Mouse (Mus musculus) embryonic stem cell, embryonic (primary cell): ENCODE results near the gene Zfp385b.
"Not testable (repeated sequence)": the region's sequence is repeated elsewhere in the genome, so short reads cannot be mapped to it uniquely, and the experiment has no call there.

ENCODE experiments used
- CTCF ChIA-PET, 4 experiments: fragments of 300-600 bp in 2 of 4; fragments of 350-600 bp in 2 of 4; sonication (Branson Sonifier 250); formaldehyde crosslinking; loops; one replicate each; lab custom pipeline; 2022; ENCODE audit warnings: inconsistent platforms in 2 of 4; lab: Charles Lee
- POLR2A ChIA-PET, 4 experiments: fragments of 300-600 bp in 2 of 4; fragments of 350-600 bp in 2 of 4; sonication (Branson Sonifier 250); formaldehyde crosslinking; loops; one replicate each; lab custom pipeline; 2022; ENCODE audit warnings: antibody characterized with exemption in 4 of 4, inconsistent platforms in 1 of 4; lab: Charles Lee

The Zfp385b gene

DNA sequence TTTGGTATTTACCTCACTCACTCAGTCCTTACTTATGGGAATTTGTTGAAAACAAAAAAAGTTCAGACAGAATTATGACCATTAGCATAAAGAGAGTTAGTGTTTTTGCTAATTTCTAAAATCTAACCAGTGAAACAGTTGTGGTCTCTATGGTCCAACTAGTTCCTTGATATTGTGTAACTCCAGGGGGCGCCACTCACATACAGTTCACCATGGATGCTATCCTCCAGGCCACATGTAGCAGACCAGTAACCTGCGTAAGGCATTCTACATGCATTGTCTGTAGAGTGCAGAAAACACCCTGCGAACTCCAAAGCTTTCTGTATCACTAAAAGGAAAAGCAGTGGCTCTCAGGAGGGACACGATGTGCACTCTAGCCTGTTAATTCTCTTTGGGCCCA lies 362.8 kb downstream of the Zfp385b start:
- CTCF ChIA-PET: interaction anchor here in 3 of 4 experiments (0.6 to 1.3 kb wide), 4 partner anchors 9 to 115 kb away, joined by 3 to 5 read pairs (median 4); no protein-coding TSS in a partner anchor
- POLR2A ChIA-PET: interaction anchor here in 1 of 4 experiments (0.5 kb wide), 1 partner anchor 370 kb away, joined by 4 read pairs; no protein-coding TSS in a partner anchor

DNA sequence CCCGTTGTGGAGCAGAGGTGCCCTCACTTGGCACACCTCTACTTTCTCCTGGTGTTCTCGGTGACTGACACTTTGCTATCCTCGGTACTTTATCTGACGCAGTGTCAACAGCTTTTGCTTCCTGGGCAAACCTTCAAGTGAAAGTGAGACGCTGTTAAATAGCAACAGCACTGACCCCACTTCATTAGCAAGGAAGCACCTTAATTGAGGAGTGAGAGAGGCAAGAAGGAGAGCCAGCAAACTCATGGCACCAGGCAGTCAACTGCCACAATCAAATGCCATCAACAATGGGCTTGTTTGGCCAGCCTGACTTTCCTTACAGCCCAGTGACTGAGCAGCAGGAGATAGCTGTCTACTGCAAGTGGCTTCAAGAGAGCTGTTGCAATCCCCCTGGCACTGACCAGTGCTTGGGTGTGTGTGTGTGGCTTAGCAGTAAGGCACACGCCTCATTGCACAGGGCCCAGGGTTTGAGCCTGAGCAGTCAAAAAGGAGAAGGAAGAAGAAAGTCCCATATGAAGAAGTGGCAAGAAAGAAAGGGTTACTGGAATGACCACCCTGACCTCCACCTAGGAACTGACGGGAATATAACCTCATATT lies 365.0 kb downstream of the Zfp385b start:
- POLR2A ChIA-PET: no interaction called here
- CTCF ChIA-PET: no interaction called here

DNA sequence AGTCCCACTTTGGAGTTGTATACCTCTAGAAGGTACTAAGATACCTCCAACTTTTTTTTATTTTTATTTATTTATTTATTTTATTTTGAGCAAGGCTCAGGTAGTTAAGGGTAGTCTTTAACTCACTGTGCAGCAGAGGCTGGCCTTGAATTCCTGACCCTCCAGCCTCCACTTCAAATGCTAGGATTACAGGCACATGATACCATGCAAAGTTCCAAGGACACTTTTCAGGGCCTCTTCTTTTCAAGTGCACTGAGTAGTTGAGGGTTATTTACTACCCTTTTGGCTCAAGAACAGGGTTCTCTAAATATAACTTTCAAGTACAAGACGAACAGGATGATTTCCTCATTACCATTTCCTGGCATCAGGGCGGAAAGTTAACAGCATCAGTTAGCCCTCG lies 365.7 kb downstream of the Zfp385b start:
- CTCF ChIA-PET: no interaction called here
- POLR2A ChIA-PET: no interaction called here

DNA sequence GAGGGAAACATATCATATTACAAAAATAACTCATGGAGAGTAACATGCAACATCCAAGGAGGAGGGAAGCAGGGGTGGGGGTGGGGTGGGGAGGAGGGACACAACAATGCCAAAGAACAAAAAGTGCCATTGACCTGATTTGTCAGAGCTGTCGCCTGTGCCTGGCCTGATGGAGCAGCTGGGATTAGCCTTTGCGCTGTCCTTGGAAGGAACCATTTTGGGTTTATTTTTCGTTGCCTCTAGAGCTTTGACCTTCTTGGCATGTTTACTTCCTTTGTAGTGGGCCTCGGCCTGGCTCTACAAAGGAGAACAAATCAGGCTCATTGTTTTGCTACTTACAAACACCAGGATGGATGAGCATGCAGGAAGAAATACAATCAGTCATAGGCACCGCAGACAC lies 369.4 kb downstream of the Zfp385b start:
- POLR2A ChIA-PET, CTCF ChIA-PET: not testable (repeated sequence)

DNA sequence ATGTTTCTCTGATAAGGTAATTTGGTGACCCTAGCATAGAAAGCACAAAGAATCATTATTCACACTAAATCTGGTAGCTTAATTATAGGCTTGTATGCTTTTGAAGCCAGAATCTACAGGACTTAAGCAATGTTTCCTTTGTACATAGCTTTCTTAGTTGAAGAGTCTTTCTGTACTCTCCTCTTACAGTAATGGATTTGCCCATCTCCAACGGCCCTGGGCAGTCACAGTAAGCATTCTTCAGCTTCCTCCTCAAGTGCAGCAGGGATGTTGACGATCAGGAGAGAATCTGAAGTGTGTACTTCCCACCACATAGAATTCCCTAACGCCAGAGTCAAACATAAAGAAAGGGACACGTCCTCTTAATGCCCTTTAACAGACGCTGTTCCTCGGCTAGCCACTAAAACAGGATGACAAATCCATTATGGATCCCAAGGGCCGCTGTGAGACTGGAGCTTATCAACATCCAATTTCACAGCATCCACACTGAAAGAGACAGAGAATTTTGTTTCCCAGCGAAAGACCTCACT lies 370.4 kb downstream of the Zfp385b start:
- CTCF ChIA-PET: no interaction called here
- POLR2A ChIA-PET: no interaction called here

DNA sequence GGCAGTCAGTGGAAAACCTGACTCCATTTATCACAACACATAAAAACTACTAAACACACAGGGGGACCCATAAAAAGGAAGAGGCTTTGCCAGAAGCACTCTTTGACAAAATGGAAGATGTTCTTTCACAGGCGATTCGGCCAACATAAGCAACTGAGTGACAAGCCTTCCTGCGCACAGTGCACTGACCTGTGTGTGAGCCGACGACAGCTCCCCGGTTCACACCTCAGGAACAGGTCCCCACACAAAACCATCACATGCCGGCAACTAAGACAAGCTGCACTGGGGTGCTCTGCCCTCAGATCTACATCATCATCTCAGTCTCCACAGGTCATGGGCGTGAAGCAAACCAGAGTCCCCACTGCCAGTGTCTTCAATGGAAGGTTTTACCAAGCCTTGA lies 375.2 kb downstream of the Zfp385b start:
- ChIA-PET CTCF (interaction anchor here in 1 of 4 experiments (1.0 kb wide), 1 partner anchor 14 kb away, joined by 3 read pairs; no protein-coding TSS in a partner anchor), POLR2A (no interaction called here)

DNA sequence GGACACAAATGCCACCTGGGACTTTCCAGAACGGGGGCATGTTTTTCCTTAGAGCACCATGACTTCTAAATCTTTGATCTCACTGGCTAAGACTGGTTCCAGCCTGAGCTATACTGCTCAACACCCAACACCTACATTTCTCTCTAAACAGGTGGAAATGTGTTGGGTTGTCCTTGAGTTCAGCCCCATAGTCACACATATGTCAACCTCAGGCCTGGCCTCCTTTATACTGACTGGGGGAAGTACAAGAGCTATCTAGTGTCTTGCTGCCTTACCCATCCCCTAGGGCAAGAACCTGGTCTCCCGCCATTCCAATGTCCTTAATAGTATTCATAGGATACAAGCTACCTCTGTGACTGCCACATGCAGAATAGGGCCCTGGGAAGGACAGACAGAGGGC lies 378.8 kb downstream of the Zfp385b start:
- ChIA-PET POLR2A (no interaction called here), CTCF (no interaction called here)

DNA sequence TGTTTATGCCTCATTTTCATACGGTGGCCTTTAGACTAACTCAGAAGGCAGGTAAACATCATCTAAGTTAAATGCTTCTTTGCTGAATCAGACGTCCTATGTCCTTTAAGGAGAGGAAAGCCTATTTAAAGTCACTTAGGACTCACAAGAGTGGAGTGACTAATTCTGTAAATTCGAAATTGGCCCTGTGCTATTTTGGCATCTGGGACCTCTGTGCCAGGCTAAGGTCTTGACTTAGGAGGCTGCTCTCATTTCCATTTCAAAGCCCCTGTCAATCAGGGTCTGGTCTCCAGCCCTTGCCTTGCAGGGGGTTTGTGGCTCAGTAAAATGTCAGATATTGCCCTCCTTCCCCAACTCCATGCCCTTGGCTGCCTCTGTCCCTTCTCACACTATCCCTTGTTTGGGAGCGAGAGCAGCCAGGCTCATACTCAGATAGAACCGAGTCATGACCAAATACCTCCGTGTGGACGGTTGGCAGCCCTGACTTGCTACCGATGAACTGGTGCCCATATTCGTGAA lies 383.1 kb downstream of the Zfp385b start:
- POLR2A ChIA-PET: no interaction called here
- CTCF ChIA-PET: interaction anchor here in 1 of 4 experiments (1.5 kb wide), 1 partner anchor 95 kb away, joined by 4 read pairs; no protein-coding TSS in a partner anchor

DNA sequence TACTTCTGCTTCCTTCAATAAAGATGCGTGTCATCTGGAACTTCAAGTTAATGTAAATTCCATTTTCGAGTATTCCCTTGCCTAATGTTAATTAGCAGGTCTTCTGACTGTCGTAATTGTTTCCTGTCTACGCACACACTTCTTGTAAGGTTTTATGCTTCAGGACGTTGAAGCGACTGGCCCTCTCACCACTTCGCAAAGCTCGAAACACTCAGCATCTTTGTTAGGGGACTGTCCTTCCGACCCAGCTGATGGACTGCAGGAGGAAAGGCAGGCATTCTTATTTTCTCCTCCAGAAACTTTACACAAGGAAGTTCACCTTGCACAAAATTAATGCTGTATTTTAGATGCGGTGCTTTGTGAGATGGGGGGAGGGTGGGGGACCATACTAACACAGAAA lies 400.0 kb downstream of the Zfp385b start:
- ChIA-PET CTCF (interaction anchor here in 1 of 4 experiments (0.7 kb wide), 1 partner anchor 37 kb away, joined by 15 read pairs; no protein-coding TSS in a partner anchor), POLR2A (no interaction called here)

DNA sequence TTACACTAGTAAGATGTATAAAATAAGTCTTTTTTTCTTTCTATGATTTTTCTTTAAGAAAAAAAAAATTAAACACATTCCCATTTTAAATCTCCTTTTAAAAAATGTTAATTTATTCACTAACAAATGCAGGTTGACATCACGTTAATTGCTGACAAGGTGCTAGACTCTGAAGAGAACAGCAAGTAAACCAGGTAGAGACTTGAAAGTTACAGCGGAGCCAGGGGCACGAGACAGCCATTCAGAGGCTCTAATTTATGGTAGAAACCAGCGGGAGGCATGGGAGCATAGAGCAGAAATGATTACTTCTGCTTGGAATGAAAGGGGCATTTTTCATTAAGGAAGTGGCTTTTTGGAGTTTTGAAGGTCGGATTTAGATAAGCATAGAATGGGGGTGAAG lies 401.4 kb downstream of the Zfp385b start:
- ChIA-PET POLR2A (no interaction called here), CTCF (no interaction called here)

DNA sequence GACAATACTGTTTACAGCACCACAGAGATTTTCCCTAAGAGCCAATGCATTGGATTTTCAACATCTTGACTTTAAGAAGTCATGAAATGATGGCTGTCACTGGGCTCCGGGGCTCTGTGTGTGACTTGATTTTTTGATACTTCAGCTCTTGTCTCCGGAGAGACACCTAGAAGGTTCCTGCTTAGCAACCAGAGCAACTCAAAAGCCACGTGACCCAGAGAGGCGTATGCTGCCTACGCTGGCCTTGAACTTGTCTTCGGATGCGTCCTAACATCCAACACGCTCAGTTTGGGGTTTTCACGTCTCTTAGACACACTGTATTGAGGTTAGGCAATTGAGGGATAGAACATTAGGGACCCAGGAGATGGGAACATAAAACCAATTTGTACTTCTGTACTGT lies 407.3 kb downstream of the Zfp385b start:
- POLR2A ChIA-PET: interaction anchor here in 1 of 4 experiments (2.1 kb wide), 1 partner anchor 11 kb away, joined by 7 read pairs; no protein-coding TSS in a partner anchor
- CTCF ChIA-PET: no interaction called here

DNA sequence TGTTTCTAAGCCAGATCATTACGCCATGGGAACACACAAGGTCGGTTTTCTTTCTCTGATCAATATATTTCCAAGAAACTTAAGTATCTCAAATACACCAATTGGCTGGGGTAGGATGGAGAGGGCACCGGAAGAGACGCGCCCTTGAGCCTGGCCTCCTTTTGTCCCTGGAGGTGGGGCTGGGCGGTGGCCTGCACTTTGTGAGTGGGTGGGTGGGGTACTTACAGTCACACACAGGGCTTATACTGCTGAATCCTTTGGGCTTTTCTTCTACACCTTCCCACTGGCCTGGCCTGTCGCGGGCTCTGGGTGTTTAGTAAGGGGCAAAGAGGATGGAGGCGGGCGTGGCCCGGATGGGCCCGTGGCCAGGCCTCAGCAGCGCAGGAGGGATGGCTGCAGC lies 407.8 kb downstream of the Zfp385b start:
- POLR2A ChIA-PET: interaction anchor here in 2 of 4 experiments (0.7 to 2.1 kb wide), 2 partner anchors 10 to 266 kb away, joined by 7 to 8 read pairs; no protein-coding TSS in a partner anchor

DNA sequence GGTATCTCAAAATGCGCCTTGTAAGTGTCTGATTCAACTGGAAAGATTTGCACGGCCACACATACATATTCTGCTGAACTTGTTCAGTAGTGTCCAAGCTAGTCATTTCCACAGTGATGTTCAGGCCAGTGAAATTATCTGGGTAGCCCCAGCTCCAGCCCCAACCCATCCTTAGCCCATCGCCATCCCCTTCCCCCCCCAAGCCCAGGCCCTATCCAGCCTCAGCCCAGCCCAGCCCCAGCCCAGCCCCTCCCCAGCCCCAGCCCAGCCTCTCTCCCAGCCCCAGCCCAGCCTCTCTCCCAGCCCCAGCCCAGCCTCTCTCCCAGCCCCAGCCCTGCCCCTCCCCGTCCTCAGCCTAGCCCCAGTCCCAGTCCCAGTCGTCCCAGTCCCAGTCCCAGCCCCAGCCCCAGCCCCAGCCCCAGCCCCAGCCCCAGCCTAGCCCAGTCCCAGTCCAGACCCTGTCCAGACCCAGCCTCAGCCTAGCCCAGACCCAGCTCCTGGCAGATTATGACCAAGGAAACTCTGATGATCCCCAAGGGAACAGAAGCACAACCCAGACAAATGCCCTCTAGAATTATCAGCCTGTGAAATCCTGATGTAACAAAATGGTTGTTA lies 409.8 kb downstream of the Zfp385b start:
- CTCF ChIA-PET: no interaction called here
- POLR2A ChIA-PET: interaction anchor here in 1 of 4 experiments (0.8 kb wide), 1 partner anchor 9 kb away, joined by 6 read pairs; no protein-coding TSS in a partner anchor

More for the DNA sequence above, 407.8 kb downstream of the Zfp385b start:
- CTCF ChIA-PET: no interaction called here

DNA sequence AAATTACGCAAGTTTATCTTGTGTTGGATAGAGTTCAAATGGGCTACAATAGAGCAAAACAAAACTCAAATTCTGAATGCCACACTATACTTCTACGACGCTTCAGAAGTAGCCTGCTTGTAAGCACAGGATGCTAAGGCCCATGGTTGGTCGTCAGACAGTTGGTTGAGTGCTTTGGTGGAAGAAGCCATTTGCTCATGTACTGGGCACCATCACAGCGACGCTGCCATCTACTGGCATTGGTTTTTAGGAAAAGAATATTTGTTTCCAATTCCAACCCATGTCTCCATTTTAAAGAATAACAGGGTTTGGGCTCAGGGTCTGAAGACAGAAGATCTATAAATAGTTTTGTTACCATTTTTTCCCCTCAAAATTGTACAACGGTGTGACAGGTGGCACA lies 410.5 kb downstream of the Zfp385b start:
- POLR2A ChIA-PET: no interaction called here
- CTCF ChIA-PET: no interaction called here

DNA sequence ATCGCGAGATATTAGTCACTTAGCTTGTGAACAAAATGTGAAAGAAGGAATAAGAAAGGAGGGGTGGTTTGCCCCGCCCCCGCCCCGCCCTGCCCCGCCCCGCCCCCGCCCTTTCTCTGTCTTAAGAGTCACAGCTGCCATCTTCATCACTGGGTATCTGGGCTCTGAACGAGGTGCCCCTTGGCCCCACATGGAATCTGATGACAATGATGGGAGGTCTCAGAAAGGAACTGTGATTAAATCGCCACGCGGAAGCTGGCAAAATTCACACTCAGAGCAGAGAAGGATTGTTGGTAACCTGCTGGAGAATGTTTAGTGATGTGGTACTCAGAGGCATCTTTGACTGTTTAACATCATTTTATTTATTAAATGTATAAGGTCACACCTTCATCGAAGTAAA lies 417.1 kb downstream of the Zfp385b start:
- ChIA-PET CTCF (interaction anchor here in 1 of 4 experiments (0.9 to 1.3 kb wide), 2 partner anchors 16 to 60 kb away, joined by 4 to 5 read pairs; no protein-coding TSS in a partner anchor), POLR2A (interaction anchor here in 2 of 4 experiments (0.6 to 1.1 kb wide), 2 partner anchors 10 to 307 kb away, joined by 3 to 4 read pairs; no protein-coding TSS in a partner anchor)

DNA sequence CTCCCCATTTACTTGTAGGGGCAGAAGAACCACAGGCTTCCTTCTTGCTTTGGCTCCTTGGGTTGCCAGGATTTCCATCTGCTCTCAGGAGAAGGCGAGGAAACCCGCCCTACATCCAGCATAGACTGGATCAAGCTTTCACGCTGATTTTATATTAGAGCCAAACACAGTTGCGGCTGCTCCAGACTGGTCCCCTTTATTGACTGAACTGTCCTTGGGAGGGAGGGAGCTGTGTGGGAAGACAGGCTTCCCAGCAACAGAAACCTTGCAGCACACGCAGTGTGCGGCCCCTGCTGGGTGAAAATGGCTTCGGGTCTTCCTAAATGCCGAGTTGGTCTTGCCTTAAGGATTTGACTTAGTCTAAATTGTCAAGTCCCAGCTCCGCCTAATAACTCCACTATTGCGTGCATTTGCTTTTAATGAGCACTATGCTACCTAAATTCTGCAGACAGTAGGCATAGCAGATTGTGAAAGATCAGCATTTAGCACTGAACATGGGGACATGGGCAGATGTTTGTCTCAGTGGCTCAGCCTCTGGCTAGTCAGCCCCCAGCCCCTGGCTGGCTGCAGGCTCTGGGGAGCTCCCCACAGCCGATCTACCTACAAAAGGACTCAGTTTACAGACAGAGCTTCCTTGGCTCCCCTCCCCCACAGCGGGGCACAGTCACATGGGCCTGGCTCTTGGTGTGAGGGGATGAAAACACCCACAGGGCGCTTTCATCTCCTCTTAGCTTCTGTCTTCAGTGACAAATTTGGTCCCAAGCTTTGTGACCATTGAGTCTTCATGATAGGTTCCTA lies 417.8 kb downstream of the Zfp385b start:
- ChIA-PET POLR2A (interaction anchor here in 2 of 4 experiments (0.6 to 1.6 kb wide), 9 partner anchors 9 to 1468 kb away, joined by 3 to 9 read pairs (median 4); partner anchors contain the start of gene Ccdc141 (in 1 of the 2)), CTCF (interaction anchor here (0.6 to 1.3 kb wide), 5 partner anchors 15 to 784 kb away, joined by 3 to 4 read pairs (median 3); no protein-coding TSS in a partner anchor)

DNA sequence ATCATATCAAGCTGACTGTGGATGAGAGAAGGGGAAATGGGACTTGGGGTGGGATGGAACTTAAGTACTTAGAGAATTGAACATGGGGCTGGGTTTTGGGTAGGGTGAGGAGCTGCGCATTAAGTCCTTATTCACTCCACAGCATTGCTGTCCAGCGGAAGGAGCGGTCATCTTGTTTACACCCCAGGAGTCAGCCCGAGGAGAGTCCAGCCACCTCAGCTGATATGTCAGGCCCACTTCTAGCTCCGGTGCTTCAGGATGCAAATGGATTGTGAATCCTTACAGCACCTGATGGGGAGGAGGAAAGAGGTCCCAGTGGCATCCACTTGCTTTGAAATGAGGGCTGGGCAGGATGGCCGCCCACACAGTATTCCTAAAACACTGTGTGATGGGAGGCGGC lies 425.6 kb downstream of the Zfp385b start:
- POLR2A ChIA-PET: interaction anchor here in 1 of 4 experiments (1.1 kb wide), 1 partner anchor 14 kb away, joined by 3 read pairs; no protein-coding TSS in a partner anchor

DNA sequence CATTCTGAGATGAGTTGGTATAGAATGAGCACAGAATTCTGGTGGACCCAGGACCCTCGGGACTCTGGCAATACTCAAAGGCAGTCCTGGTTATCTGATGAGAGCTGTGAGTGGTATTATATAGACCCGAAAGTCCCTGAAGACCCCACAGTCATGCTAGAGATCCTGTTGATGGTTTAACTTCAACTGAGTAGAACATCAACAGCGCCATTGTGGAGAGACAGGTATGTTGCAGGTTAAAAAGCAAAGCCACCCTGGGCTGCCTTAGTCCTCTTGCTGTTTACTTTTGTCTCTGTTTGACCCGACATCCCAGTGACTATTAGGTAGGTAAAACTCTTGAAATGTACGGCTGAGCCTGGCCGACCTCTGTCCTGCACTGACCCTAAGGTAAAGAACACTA lies 431.3 kb downstream of the Zfp385b start:
- ChIA-PET POLR2A (no interaction called here), CTCF (interaction anchor here in 1 of 4 experiments (0.6 kb wide), 1 partner anchor 207 kb away, joined by 3 read pairs; no protein-coding TSS in a partner anchor)

More for the DNA sequence above, 425.6 kb downstream of the Zfp385b start:
- CTCF ChIA-PET: interaction anchor here in 1 of 4 experiments (0.6 kb wide), 1 partner anchor 1922 kb away, joined by 3 read pairs; no protein-coding TSS in a partner anchor
